Mouse (Mus musculus) CD4-positive, CD25-positive, alpha-beta regulatory T cell, adult 9 weeks (primary cell): ENCODE results near the gene Parpbp. TPM values are rescaled to one million over a fixed set of nuclear protein-coding genes. Genes with fewer than 3 reads are reported as not detected.

Experiments
- polyA plus RNA-seq: library from polyadenylated mRNA; unstranded; fragments of 100-300 nt; shearing (Covaris generic); gene quantifications from one replicate; pipeline ENCODE4 v1.2.1, GENCODE M21; 2017

Gene Parpbp
- 1.0 TPM for polyA plus RNA-seq

GRCm38 (mm10) chr10:88146707-88147477, at the start of gene Parpbp, which contains the start of gene Nup37:
Parpbp (minus strand) TSS chr10:88146941.
Nup37 (plus strand) TSS chr10:88146992.

DNA sequence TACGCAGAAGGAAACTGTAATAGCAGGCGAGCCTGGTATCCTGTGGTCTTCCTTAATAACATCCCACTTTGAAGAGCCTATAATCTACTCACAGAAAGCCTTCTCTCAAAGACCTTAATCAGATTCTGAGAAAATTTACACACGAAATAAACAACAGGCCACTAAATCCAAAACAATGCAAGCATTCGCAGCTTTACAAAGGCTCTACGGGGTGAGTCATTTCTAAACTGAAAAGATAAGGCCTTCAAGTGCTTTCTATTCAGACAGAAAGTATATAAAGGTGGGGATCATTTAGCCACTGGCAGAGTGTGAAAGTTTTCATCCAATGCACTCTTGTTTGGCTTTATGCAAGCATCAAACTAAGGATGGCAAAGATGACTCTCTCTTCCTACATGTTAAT, 56.0 kb downstream of the Parpbp start, which contains the start of gene Pmch:
Pmch (plus strand) TSS at position 301 of the 400 bp plus-strand sequence.

Other genes with a start within 250 kb of the Parpbp start
- not detected for gene Pmch, start 55.9 kb downstream of the Parpbp start, polyA plus RNA-seq
- gene Nup37, start 51 bp upstream of the Parpbp start, polyA plus RNA-seq = 39.6 TPM
- gene Washc3, start 54.2 kb upstream of the Parpbp start, polyA plus RNA-seq = 139 TPM
- 1.0 TPM for gene Dram1, start 232.1 kb upstream of the Parpbp start, polyA plus RNA-seq
- 5.8 TPM for gene Gnptab, start 232.2 kb upstream of the Parpbp start, polyA plus RNA-seq